Mouse (Mus musculus) frontal cortex, postnatal 36 days (tissue): ENCODE measurements around the gene Ddx42.
A peak's percentile ranks its signal among the peaks of the same experiment; 100 is the strongest.
"Not testable (repeated sequence)": the region's sequence is repeated elsewhere in the genome, so short reads cannot be mapped to it uniquely, and the experiment has no call there.

Experiments
- DNase-seq, 2 experiments: peaks; one replicate each; pipeline ENCODE4 v3.0.0; 2022; ENCODE audit warnings: low spot score in 2 of 2

Gene Ddx42

GRCm38 (mm10) chr11:106216730-106217490 is at the start of gene Ddx42:
Gene Ddx42 (plus strand): TSS chr11:106216926.
- peak; percentile 91 to 93 for DNase-seq

- DNase-seq, result no peak
Observed at GRCm38 (mm10) chr11:106167435-106167834, 49.3 kb upstream of the Ddx42 start.

- no peak for DNase-seq
Observed at GRCm38 (mm10) chr11:106170807-106171206, 45.9 kb upstream of the Ddx42 start.

- no peak for DNase-seq
Observed at GRCm38 (mm10) chr11:106173228-106173627, 43.5 kb upstream of the Ddx42 start.

GRCm38 (mm10) chr11:106174372-106174771 is 42.4 kb upstream of the Ddx42 start:
- DNase-seq, result no peak

GRCm38 (mm10) chr11:106175081-106175480 is 41.6 kb upstream of the Ddx42 start:
- no peak for DNase-seq

GRCm38 (mm10) chr11:106176372-106176771 is 40.4 kb upstream of the Ddx42 start:
- no peak for DNase-seq

GRCm38 (mm10) chr11:106178036-106178782 is 38.5 kb upstream of the Ddx42 start:
- no peak for DNase-seq

- DNase-seq, result peak; percentile 37 to 54
Observed at GRCm38 (mm10) chr11:106179711-106180448, 36.8 kb upstream of the Ddx42 start.

GRCm38 (mm10) chr11:106180449-106180801 is 36.3 kb upstream of the Ddx42 start:
- no peak for DNase-seq

GRCm38 (mm10) chr11:106187326-106187725 is 29.4 kb upstream of the Ddx42 start:
- DNase-seq, result no peak

GRCm38 (mm10) chr11:106191716-106192115 is 25.0 kb upstream of the Ddx42 start:
- no peak for DNase-seq

- DNase-seq, result no peak
Observed at GRCm38 (mm10) chr11:106192241-106192640, 24.5 kb upstream of the Ddx42 start.

GRCm38 (mm10) chr11:106192657-106193370 is 23.9 kb upstream of the Ddx42 start:
- no peak for DNase-seq

GRCm38 (mm10) chr11:106193371-106194154 is 23.2 kb upstream of the Ddx42 start:
- peak; percentile 94 to 98 for DNase-seq

- no peak for DNase-seq
Observed at GRCm38 (mm10) chr11:106194155-106194541, 22.6 kb upstream of the Ddx42 start.

GRCm38 (mm10) chr11:106194891-106195290 is 21.8 kb upstream of the Ddx42 start:
- DNase-seq, result no peak

GRCm38 (mm10) chr11:106195341-106195740 is 21.4 kb upstream of the Ddx42 start:
- no peak for DNase-seq

- DNase-seq, result no peak
Observed at GRCm38 (mm10) chr11:106198277-106198676, 18.4 kb upstream of the Ddx42 start.

- DNase-seq, result not testable (repeated sequence)
Observed at GRCm38 (mm10) chr11:106199997-106200396, 16.7 kb upstream of the Ddx42 start.

GRCm38 (mm10) chr11:106200756-106201155 is 16.0 kb upstream of the Ddx42 start:
- no peak for DNase-seq
